Mouse (Mus musculus) frontal cortex, postnatal 36 days (tissue): ENCODE measurements at regions not wholly inside any gene's neighbourhood (a gene's known extent, or its start where the extent isn't known, plus 50 kb on each side); places are given as distances from the start of the nearest gene placed in this dataset.

Source experiments
- DNase-seq, 2 experiments: peaks; one replicate each; pipeline ENCODE4 v3.0.0; 2022; ENCODE audit warnings: low spot score in 2 of 2

GRCm38 (mm10) chr3:100773237-100773636 is 52.0 kb upstream of the Vtcn1 start:
- DNase-seq = no peak

- no peak for DNase-seq
Measured at GRCm38 (mm10) chr3:100771363-100771762, 53.9 kb upstream of the Vtcn1 start.

- no peak for DNase-seq
Measured at GRCm38 (mm10) chr3:100770841-100771240, 54.4 kb upstream of the Vtcn1 start.

GRCm38 (mm10) chr3:100769146-100769545 is 56.1 kb upstream of the Vtcn1 start:
- DNase-seq = no peak

- peak; percentile 34 to 58 for DNase-seq
Measured at GRCm38 (mm10) chr3:100768170-100768624, 57.1 kb upstream of the Vtcn1 start.

- DNase-seq = no peak
Measured at GRCm38 (mm10) chr3:100765323-100765722, 59.9 kb upstream of the Vtcn1 start.

- DNase-seq = no peak
Measured at GRCm38 (mm10) chr3:100762895-100763294, 62.4 kb upstream of the Vtcn1 start.

GRCm38 (mm10) chr3:100759091-100759941 is 65.9 kb upstream of the Vtcn1 start:
- DNase-seq = no peak

- no peak for DNase-seq
Measured at GRCm38 (mm10) chr3:100754677-100755076, 69.4 kb upstream of the Man1a2 start.

- DNase-seq = peak; percentile 15 to 22
Measured at GRCm38 (mm10) chr3:100751211-100751610, 65.9 kb upstream of the Man1a2 start.

- no peak for DNase-seq
Measured at GRCm38 (mm10) chr3:100748727-100749126, 63.4 kb upstream of the Man1a2 start.

GRCm38 (mm10) chr3:100748309-100748691 is 63.0 kb upstream of the Man1a2 start:
- DNase-seq = no peak

GRCm38 (mm10) chr3:100747421-100748308 is 62.4 kb upstream of the Man1a2 start:
- DNase-seq = no peak

- DNase-seq = no peak
Measured at GRCm38 (mm10) chr3:100737660-100738059, 52.4 kb upstream of the Man1a2 start.

GRCm38 (mm10) chr3:100736539-100736938 is 51.2 kb upstream of the Man1a2 start:
- no peak for DNase-seq
